Mouse (Mus musculus) bone marrow macrophage, adult 2 months (primary cell): ENCODE measurements around the gene Gas2l1.
"Not testable (repeated sequence)": the region's sequence is repeated elsewhere in the genome, so short reads cannot be mapped to it uniquely, and the experiment has no call there.

Experiments
- CTCF ChIP-seq: IDR thresholded peaks from 2 replicates; pipeline ENCODE4 v1.5.1; 2012; ENCODE audit warnings: low read depth, mild to moderate bottlenecking, low read length, moderate library complexity
- POLR2A ChIP-seq: IDR thresholded peaks from 2 replicates; pipeline ENCODE4 v1.6.1; 2012; ENCODE audit warnings: mild to moderate bottlenecking, low read depth, low read length, borderline replicate concordance

DNA sequence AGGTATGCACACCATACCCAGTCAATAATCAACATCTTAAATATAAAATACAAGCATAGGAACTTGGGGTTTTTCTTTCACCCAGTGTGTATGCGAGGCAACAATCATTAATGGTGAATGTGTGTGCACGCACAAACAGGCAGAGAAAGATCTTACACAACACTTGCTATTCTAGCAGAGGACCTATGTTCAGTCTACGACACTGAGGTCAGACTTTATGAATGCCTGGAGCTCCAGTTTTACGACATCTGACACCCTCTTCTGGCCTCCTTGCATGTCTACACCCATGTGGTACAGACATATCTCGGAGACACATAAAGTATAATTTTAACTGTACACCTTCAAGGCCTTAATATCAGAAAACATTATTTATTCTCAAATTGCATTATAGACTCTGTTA lies 11.7 kb upstream of the Gas2l1 start:
- TF ChIP-seq CTCF, POLR2A: not testable (repeated sequence)
